Mouse (Mus musculus): Measurements from ENCODE around the gene Mycn.

DNA sequence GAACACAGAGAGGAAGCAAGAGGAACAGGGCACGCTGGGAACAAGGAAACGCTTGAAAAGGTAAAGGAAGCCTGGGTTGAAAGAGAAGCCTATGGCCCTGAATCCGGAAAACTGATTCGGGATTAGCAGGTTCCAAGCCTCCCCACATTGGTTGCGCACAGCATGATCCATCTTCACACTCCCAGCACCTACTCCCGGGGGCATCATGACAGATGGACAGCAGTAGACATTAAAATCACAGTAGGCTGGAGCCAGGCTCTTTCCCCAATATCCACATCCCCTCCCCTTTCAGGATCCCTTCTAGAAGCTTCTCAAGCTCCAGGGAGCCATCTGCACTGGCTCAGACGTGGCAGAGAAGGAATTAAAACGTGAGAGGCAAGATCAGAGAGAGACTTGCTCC, 35.4 kb downstream of the Mycn start:
- TF ChIP-seq CTCF (IDR thresholded peaks at IDR 0.05; ENCODE audit: extremely low read depth, insufficient read depth, insufficient read length, insufficient replicate concordance), result no peak
- TF ChIP-seq POLR2A (IDR thresholded peaks at IDR 0.05; ENCODE audit: low read depth, low read length), result no peak
